In genomic region chr19:25266181-25266580, GRCm38 (mm10) we compare ENCODE assay signal across 22 mouse cellular contexts. TPM values are rescaled to one million over a fixed set of nuclear protein-coding genes. Genes with fewer than 3 reads are reported as not detected.
DNase-seq lines count a peak whose midpoint lies in the region; ATAC-seq lines count a peak whose summit lies in the region.
"Had no signal": no experiment of that assay in that cellular context is flagged by ENCODE, and none has a peak within 500 bp of the region (broad histone marks: within the 10 kb centered on the region; RNA-seq: fewer than 3 reads in every experiment).

No protein-coding gene starts in this region.

- H3K36me3 ChIP-seq in heart, embryonic 12.5 days = 0 out of 2 replicates have a peak, but pooled peaks cover 3% of the 10 kb centered on the region
- H3K36me3 ChIP-seq: limb, embryonic 13.5 days; liver, embryonic 13.5 days; neural tube, embryonic 15.5 days had no signal

- no peak overlapping the region for H3K27ac ChIP-seq in heart, embryonic 12.5 days (ENCODE audit: poor library complexity, severe bottlenecking)
- H3K27ac ChIP-seq: forebrain, embryonic 10.5 days; hindbrain, embryonic 10.5 days; limb, embryonic 13.5 days; liver, embryonic 13.5 days; neural tube, embryonic 15.5 days had no signal

- H3K4me3 ChIP-seq in heart, embryonic 12.5 days = no peak overlapping the region
- H3K4me3 ChIP-seq: forebrain, embryonic 10.5 days; hindbrain, embryonic 10.5 days; limb, embryonic 13.5 days; liver, embryonic 13.5 days; neural tube, embryonic 15.5 days had no signal

- 0 out of 2 replicates have a peak, but pooled peaks cover 2% of the 10 kb centered on the region for H3K27me3 ChIP-seq in heart, embryonic 12.5 days (replicated peaks)
- H3K27me3 ChIP-seq: limb, embryonic 13.5 days; neural tube, embryonic 15.5 days had no signal

- 0 out of 2 replicates have a peak, but pooled peaks have one; percentile 22 for ATAC-seq in heart, embryonic 12.5 days (ENCODE audit: insufficient number of reproducible peaks, low FRiP score)

- WGBS in heart, embryonic 12.5 days = 41% methylated on average over 9 of the region's 9 CpGs

- H3K9me3 ChIP-seq in heart, embryonic 12.5 days (replicated peaks) = 0 out of 2 replicates have a peak, but pooled peaks cover 6% of the 10 kb centered on the region
- H3K9me3 ChIP-seq: neural tube, embryonic 15.5 days had no signal

- DNase-seq in heart, adult 8-10 months (ENCODE audit: low spot score) = no peak
- peak; percentile 56 to 70 for DNase-seq in kidney, postnatal 25 days
- DNase-seq in kidney, adult 18-20 months = no peak
- peak; percentile 69 for DNase-seq in ovary, postnatal 36 days (ENCODE audit: low spot score)
- DNase-seq in ovary, postnatal 14 days (ENCODE audit: low spot score) = no peak
- DNase-seq in thymus, postnatal 25 days = no peak
- DNase-seq: adrenal gland, postnatal 25 days; B cell, adult 2 months; cerebellum, adult 11 months; cerebellum, postnatal 10 days; liver, embryonic 13.5 days; lung, embryonic 14.5 days; lung, postnatal 36 days; right cerebral cortex, postnatal 4 days; thymus, postnatal 4 days had no signal

- H3K4me2 ChIP-seq in heart, embryonic 12.5 days = no peak overlapping the region
- H3K4me2 ChIP-seq: limb, embryonic 13.5 days; liver, embryonic 13.5 days; lung, embryonic 14.5 days; neural tube, embryonic 15.5 days had no signal

- H3K4me1 ChIP-seq in heart, embryonic 12.5 days (replicated peaks) = peaks cover 32% of the 10 kb centered on the region
- H3K4me1 ChIP-seq: liver, embryonic 13.5 days had no signal

- H3K9ac ChIP-seq in heart, embryonic 12.5 days = no peak overlapping the region
- H3K9ac ChIP-seq: limb, embryonic 13.5 days; liver, embryonic 13.5 days; lung, embryonic 14.5 days; neural tube, embryonic 15.5 days had no signal

RNA-seq across cellular contexts. Expression of gene Kank1, which starts 29.4 kb away (rescaled TPM):
- polyA plus RNA-seq in heart, embryonic 12.5 days (2016; fragmentation: Nextera tagmentation; extraction: Ambion mirVana) = 81.5 and 82.8 TPM in 2 replicates
- 10 to 100 TPM; 40.4 to 50.0 (median 45.6) TPM for total RNA-seq in heart, adult 8-10 months (2022)
- total RNA-seq: granulocyte monocyte progenitor cell, adult 5-6 weeks; megakaryocyte-erythroid progenitor cell, adult 5-6 weeks had no signal

Comparison
In these comparisons a context has a peak if more than half of its experiments do, and no peak if none do; other contexts are left out.
1. DNase-seq: peak in kidney, postnatal 25 days (2 of 2) and ovary, postnatal 36 days (single experiment); none in heart, adult 8-10 months (single experiment), kidney, adult 18-20 months (single experiment), ovary, postnatal 14 days (single experiment) and thymus, postnatal 25 days (single experiment).